Mouse (Mus musculus) kidney, postnatal 0 days (tissue): ENCODE measurements at regions not wholly inside any gene's neighbourhood (a gene's known extent, or its start where the extent isn't known, plus 50 kb on each side); places are given as distances from the start of the nearest gene placed in this dataset.

ENCODE experiments used
- ATAC-seq: fragments of 200-750 bp; cut with Nextera tagmentation; replicated peaks from 2 replicates; pipeline ENCODE4 v1.8.0; 2017; ENCODE audit warnings: low read depth, moderate number of reproducible peaks, moderate TSS enrichment, moderate library complexity; ENCODE audit not compliant: low FRiP score
- DNase-seq: peaks from one replicate; pipeline ENCODE4 v3.0.0-alpha.2; 2016; ENCODE audit warnings: low spot score
- H3K27ac ChIP-seq: fragments of 300-500 bp; sonication (generic); 2 replicates; pipeline ENCODE4 v1.5.1; 2014; ENCODE audit warnings: mild to moderate bottlenecking
- H3K27me3 ChIP-seq: fragments of 300-500 bp; sonication (generic); 2 replicates; pipeline ENCODE4 v1.6.1; 2014; ENCODE audit warnings: low read length, mixed read lengths; ENCODE audit not compliant: insufficient read depth
- H3K36me3 ChIP-seq: fragments of 300-500 bp; sonication (generic); 2 replicates; pipeline ENCODE4 v1.6.1; 2014; ENCODE audit warnings: low read length, mixed read lengths; ENCODE audit not compliant: insufficient read depth
- H3K4me1 ChIP-seq: fragments of 300-500 bp; sonication (generic); replicated peaks from 2 replicates; pipeline ENCODE4 v1.6.1; 2014; ENCODE audit warnings: antibody characterized with exemption, low read length, mixed read lengths; ENCODE audit not compliant: insufficient read depth
- H3K4me2 ChIP-seq: fragments of 300-500 bp; sonication (generic); 2 replicates; pipeline ENCODE4 v1.6.1; 2014; ENCODE audit warnings: mild to moderate bottlenecking, low read length, moderate library complexity, mixed read lengths
- H3K4me3 ChIP-seq: fragments of 300-500 bp; sonication (generic); replicated peaks from 2 replicates; pipeline ENCODE4 v1.5.1; 2014; ENCODE audit warnings: low read depth, low read length
- H3K9ac ChIP-seq: fragments of 300-500 bp; sonication (generic); 2 replicates; pipeline ENCODE4 v1.6.1; 2014; ENCODE audit warnings: low read depth, low read length
- H3K9me3 ChIP-seq: fragments of 300-500 bp; sonication (generic); replicated peaks from 2 replicates; pipeline ENCODE4 v1.6.1; 2016; ENCODE audit warnings: low read length, inconsistent platforms, mixed read lengths
- CTCF ChIP-seq: IDR thresholded peaks from 2 replicates; pipeline ENCODE4 v1.5.1; 2016; ENCODE audit warnings: antibody characterized with exemption, low read depth, mild to moderate bottlenecking, moderate library complexity
- WGBS: fragments of 180-500 bp; shearing (Covaris S2); extraction: QIAGEN DNeasy Blood & Tissue Kit; methylation state at CpG from one replicate; pipeline ENCODE4 v1.1.7; 2014; 5-methylcytosine and 5-hydroxymethylcytosine counted together

GRCm38 (mm10) chr7:115131970-115132551, 388.6 kb downstream of the Insc start:
- H3K4me2 ChIP-seq = no peak overlapping the region
- no peaks in the 10 kb centered on the region for H3K36me3 ChIP-seq
- WGBS = 68% methylated on average over 11 of the region's 11 CpGs
- no peak for DNase-seq
- H3K4me1 ChIP-seq = no peaks in the 10 kb centered on the region
- no peak overlapping the region for H3K27ac ChIP-seq
- ATAC-seq = no peak
- no peaks in the 10 kb centered on the region for H3K9me3 ChIP-seq
- H3K9ac ChIP-seq = no peak overlapping the region
- TF ChIP-seq CTCF = no peak
- no peak overlapping the region for H3K4me3 ChIP-seq
- no peaks in the 10 kb centered on the region for H3K27me3 ChIP-seq

GRCm38 (mm10) chr7:115132595-115132994, 389.1 kb downstream of the Insc start:
- Histone ChIP-seq H3K9me3 (no peaks in the 10 kb centered on the region), H3K4me3 (no peak overlapping the region), H3K4me1 (no peaks in the 10 kb centered on the region), H3K27ac (no peak overlapping the region), H3K27me3 (no peaks in the 10 kb centered on the region), H3K4me2 (no peak overlapping the region), H3K9ac (no peak overlapping the region), H3K36me3 (no peaks in the 10 kb centered on the region)
- WGBS = 66% methylated on average over 3 of the region's 3 CpGs
- no peak for TF ChIP-seq CTCF
- ATAC-seq = no peak
- DNase-seq = no peak

- Histone ChIP-seq H3K9me3 (no peaks in the 10 kb centered on the region), H3K4me2 (no peak overlapping the region), H3K4me1 (no peaks in the 10 kb centered on the region), H3K4me3 (no peak overlapping the region), H3K27me3 (no peaks in the 10 kb centered on the region), H3K27ac (no peak overlapping the region), H3K36me3 (no peaks in the 10 kb centered on the region), H3K9ac (no peak overlapping the region)
- no peak for TF ChIP-seq CTCF
- no peak for DNase-seq
- WGBS = 82% methylated on average over 3 of the region's 3 CpGs
- ATAC-seq = no peak
These were observed 391.6 kb downstream of the Insc start for GRCm38 (mm10) chr7:115134926-115135575.

- Histone ChIP-seq H3K4me2 (no peak overlapping the region), H3K9ac (no peak overlapping the region), H3K4me1 (no peaks in the 10 kb centered on the region), H3K27me3 (no peaks in the 10 kb centered on the region), H3K4me3 (no peak overlapping the region), H3K9me3 (no peaks in the 10 kb centered on the region), H3K36me3 (no peaks in the 10 kb centered on the region), H3K27ac (no peak overlapping the region)
- no peak for DNase-seq
- ATAC-seq = no peak
- WGBS = 86% methylated on average over 3 of the region's 3 CpGs
- TF ChIP-seq CTCF = no peak
These were observed 396.8 kb downstream of the Insc start for GRCm38 (mm10) chr7:115140286-115140685.

DNA sequence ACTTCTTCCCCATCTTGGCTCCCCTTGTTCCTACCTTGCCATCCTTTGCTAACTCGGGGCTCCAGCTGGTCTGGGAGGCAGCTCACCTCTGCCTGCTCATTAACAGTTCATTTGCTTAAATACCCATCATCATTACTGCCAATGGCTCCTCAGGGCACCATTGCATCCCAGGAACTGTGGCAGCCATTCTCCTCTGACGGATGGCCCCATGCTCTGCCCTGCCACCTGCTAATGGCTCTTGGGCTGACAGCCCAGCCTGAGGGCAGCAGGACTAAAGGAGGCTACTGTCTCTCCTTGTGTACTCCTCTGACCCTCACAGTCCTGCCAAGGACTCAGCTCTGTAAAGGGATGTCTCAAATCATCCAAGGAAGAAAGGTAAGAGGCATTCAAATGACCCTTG, 398.7 kb downstream of the Insc start:
- H3K27me3 ChIP-seq = no peaks in the 10 kb centered on the region
- H3K4me1 ChIP-seq = no peaks in the 10 kb centered on the region
- DNase-seq (no peak), ATAC-seq (no peak)
- no peak overlapping the region for H3K9ac ChIP-seq
- no peaks in the 10 kb centered on the region for H3K9me3 ChIP-seq
- H3K4me2 ChIP-seq = no peak overlapping the region
- 67% methylated on average over 2 of the region's 2 CpGs for WGBS
- no peak for TF ChIP-seq CTCF
- H3K4me3 ChIP-seq = no peak overlapping the region
- no peak overlapping the region for H3K27ac ChIP-seq
- no peaks in the 10 kb centered on the region for H3K36me3 ChIP-seq

GRCm38 (mm10) chr7:115144947-115145346, 401.5 kb downstream of the Insc start:
- DNase-seq = no peak
- Histone ChIP-seq H3K36me3 (no peaks in the 10 kb centered on the region), H3K4me2 (no peak overlapping the region), H3K27me3 (no peaks in the 10 kb centered on the region), H3K27ac (no peak overlapping the region), H3K9me3 (no peaks in the 10 kb centered on the region), H3K4me3 (no peak overlapping the region), H3K9ac (no peak overlapping the region), H3K4me1 (no peaks in the 10 kb centered on the region)
- no peak for ATAC-seq
- TF ChIP-seq CTCF = no peak
- 44% methylated on average over 2 of the region's 2 CpGs for whole genome bisulfite sequencing
